Comparison of ENCODE assay signal across 13 mouse cellular contexts in genomic region chr8:8335256-8335972, GRCm38 (mm10).
DNase-seq lines count a peak whose midpoint lies in the region; ATAC-seq lines count a peak whose summit lies in the region.
"Had no signal": no experiment of that assay in that cellular context is flagged by ENCODE, and none has a peak within 500 bp of the region (broad histone marks: within the 10 kb centered on the region; RNA-seq: fewer than 3 reads in every experiment).

No protein-coding gene starts in this region.

- no peak for DNase-seq in kidney, adult 9 months
- peak; percentile 40 for DNase-seq in heart, adult 8-10 months (ENCODE audit: low spot score)
- peak; percentile 67 for DNase-seq in mesoderm, embryonic 11.5 days (ENCODE audit: low read depth, low spot score)
- DNase-seq in adrenal gland, postnatal 4 days (ENCODE audit: low spot score in 2 of 2) = no peak
- DNase-seq in frontal cortex, postnatal 10 days (ENCODE audit: low spot score in 2 of 2) = no peak
- DNase-seq: adrenal gland, adult 2 months; cerebellum, adult 9-11 months; right cerebral cortex, postnatal 4 days had no signal

- H3K27me3 ChIP-seq in kidney, embryonic 15.5 days = no peaks in the 10 kb centered on the region; the same call in 1 of the 2 replicates
- H3K27me3 ChIP-seq in heart, embryonic 16.5 days (ENCODE audit: control insufficient read depth, insufficient read depth, low read length) = no peaks in the 10 kb centered on the region

- H3K9me3 ChIP-seq in kidney, embryonic 15.5 days (replicated peaks) = no peaks in the 10 kb centered on the region
- no peaks in the 10 kb centered on the region for H3K9me3 ChIP-seq in heart, embryonic 16.5 days (replicated peaks; ENCODE audit: control insufficient read depth, low read length)
- H3K9me3 ChIP-seq: G1E; limb, embryonic 12.5 days had no signal

- H3K4me3 ChIP-seq in kidney, embryonic 15.5 days (replicated peaks) = no peak overlapping the region
- peak overlapping the region; percentile 23 for H3K4me3 ChIP-seq in heart, embryonic 16.5 days (ENCODE audit: low read length)
- H3K4me3 ChIP-seq: limb, embryonic 12.5 days had no signal

- peaks cover 37% of the 10 kb centered on the region for H3K4me1 ChIP-seq in kidney, embryonic 15.5 days
- H3K4me1 ChIP-seq in heart, embryonic 16.5 days (ENCODE audit: control insufficient read depth, insufficient read depth, low read length) = peaks cover 13% of the 10 kb centered on the region

- no peaks in the 10 kb centered on the region for H3K36me3 ChIP-seq in kidney, embryonic 15.5 days
- H3K36me3 ChIP-seq in heart, embryonic 16.5 days (ENCODE audit: control insufficient read depth, insufficient read depth) = no peaks in the 10 kb centered on the region
- H3K36me3 ChIP-seq: G1E; limb, embryonic 12.5 days had no signal

- peak overlapping the region; percentile 42 for H3K4me2 ChIP-seq in kidney, embryonic 15.5 days
- H3K4me2 ChIP-seq in heart, embryonic 16.5 days (ENCODE audit: low read depth, low read length) = peak overlapping the region; percentile 57
- H3K4me2 ChIP-seq: limb, embryonic 12.5 days had no signal

- peak; percentile 65 for ATAC-seq in kidney, embryonic 15.5 days (replicated peaks; ENCODE audit: low FRiP score)
- ATAC-seq in heart, embryonic 16.5 days (replicated peaks; ENCODE audit: extremely low read depth, insufficient read depth, low FRiP score) = no peak
- ATAC-seq: inflammation-experienced regulatory T-cells, adult 6 months had no signal

- H3K27ac ChIP-seq in kidney, embryonic 15.5 days = peak overlapping the region; percentile 54
- peak overlapping the region; percentile 60 for H3K27ac ChIP-seq in heart, embryonic 16.5 days (ENCODE audit: low read length)
- H3K27ac ChIP-seq: limb, embryonic 12.5 days had no signal

- H3K9ac ChIP-seq in kidney, embryonic 15.5 days = no peak overlapping the region
- peak overlapping the region; percentile 49 for H3K9ac ChIP-seq in heart, embryonic 16.5 days (ENCODE audit: low read length)
- H3K9ac ChIP-seq: limb, embryonic 12.5 days had no signal

- WGBS in kidney, embryonic 15.5 days = 32% methylated on average over 19 of the region's 19 CpGs
- WGBS in heart, embryonic 16.5 days = 39% methylated on average over 19 of the region's 19 CpGs

Comparison
In these comparisons a context has a peak if more than half of its experiments do, and no peak if none do; other contexts are left out.
1. DNase-seq: peak in heart, adult 8-10 months (single experiment) and mesoderm, embryonic 11.5 days (single experiment); none in kidney, adult 9 months (single experiment), adrenal gland, postnatal 4 days (0 of 2) and frontal cortex, postnatal 10 days (0 of 2).